ENCODE assay signal across 9 mouse cellular contexts in genomic region chr1:182983496-182984127, GRCm38 (mm10). TPM values are rescaled to one million over a fixed set of nuclear protein-coding genes. Genes with fewer than 3 reads are reported as not detected.
A peak's percentile ranks its signal among the peaks of the same experiment; 100 is the strongest.
DNase-seq lines count a peak whose midpoint lies in the region; ATAC-seq and TF ChIP-seq lines count a peak whose summit lies in the region.
"Had no signal": no experiment of that assay in that cellular context is flagged by ENCODE, and none has a peak within 500 bp of the region (broad histone marks: within the 10 kb centered on the region; RNA-seq: fewer than 3 reads in every experiment).

No protein-coding gene starts in this region.

- DNase-seq in cerebellum, adult 11-12 months, result peak; percentile 18
- DNase-seq in cerebellum, adult 2 months, result no peak
- peak; percentile 34 for DNase-seq in retina, postnatal 1 day
- DNase-seq in retina, embryonic 14.5 days (ENCODE audit: low spot score), result no peak
- DNase-seq in layer of hippocampus, postnatal 25 days (ENCODE audit: extremely low spot score in 1 of 2, low spot score in 1 of 2), result no peak
- DNase-seq in right cerebral cortex, postnatal 4 days, result no peak
- no peak for DNase-seq in spleen, postnatal 4 days (ENCODE audit: low spot score in 2 of 2)

- H3K9ac ChIP-seq in liver, embryonic 15.5 days, result no peak overlapping the region

- ATAC-seq in liver, embryonic 15.5 days (ENCODE audit: insufficient read depth), result no peak

- no peaks in the 10 kb centered on the region for H3K36me3 ChIP-seq in liver, embryonic 15.5 days (replicated peaks)

- H3K27ac ChIP-seq in cerebellum, adult 2 months (ENCODE audit: insufficient read depth, low read length), result no peak overlapping the region
- no peak overlapping the region for H3K27ac ChIP-seq in liver, embryonic 15.5 days (replicated peaks)

- H3K4me1 ChIP-seq in cerebellum, adult 2 months (ENCODE audit: control insufficient read depth, insufficient read depth, low read length), result peaks cover 3% of the 10 kb centered on the region; the same call in 1 of the 2 replicates
- H3K4me1 ChIP-seq in liver, embryonic 15.5 days (replicated peaks), result no peaks in the 10 kb centered on the region

- 53% methylated on average over 14 of the region's 14 CpGs for WGBS in cerebellum, adult 2 months
- WGBS in liver, embryonic 15.5 days (ENCODE audit: insufficient replicate concordance), result 36% methylated on average over 14 of the region's 14 CpGs

- no peak overlapping the region for H3K4me3 ChIP-seq in cerebellum, adult 2 months (replicated peaks; ENCODE audit: insufficient read depth, low read depth, low read length)
- no peak overlapping the region for H3K4me3 ChIP-seq in liver, embryonic 15.5 days (replicated peaks)

- no peaks in the 10 kb centered on the region for H3K27me3 ChIP-seq in cerebellum, adult 2 months (ENCODE audit: control insufficient read depth, insufficient read depth, low read length)
- H3K27me3 ChIP-seq in liver, embryonic 15.5 days, result no peaks in the 10 kb centered on the region

- H3K4me2 ChIP-seq in liver, embryonic 15.5 days, result peak overlapping the region; percentile 56

- no peaks in the 10 kb centered on the region for H3K9me3 ChIP-seq in liver, embryonic 15.5 days (replicated peaks)

- no peak for TF ChIP-seq CTCF in cerebellum, adult 2 months (IDR thresholded peaks at IDR 0.05; ENCODE audit: borderline replicate concordance, insufficient read depth, low read depth, low read length)

- TF ChIP-seq POLR2A in cerebellum, adult 2 months (IDR thresholded peaks at IDR 0.05; ENCODE audit: borderline replicate concordance, insufficient read depth, low read length), result no peak

RNA-seq across cellular contexts. Expression of gene Tlr5, which starts 29.0 kb away (rescaled TPM):
- polyA plus RNA-seq in cerebellum, adult 2 months (2012; rRNA removed), result 0.28 and 0.36 TPM in 2 replicates
- polyA plus RNA-seq in liver, embryonic 15.5 days (2015; fragmentation: Nextera tagmentation; extraction: Ambion mirVana), result 0.89 and 1.0 TPM in 2 replicates
- total RNA-seq in layer of hippocampus, postnatal 25 days (2021), result under 1 TPM; 0.44 to 0.66 TPM
- polyA plus RNA-seq: C2C12 had no signal

Comparison
In these comparisons a context has a peak if more than half of its experiments do, and no peak if none do; other contexts are left out.
1. DNase-seq: peak in cerebellum, adult 11-12 months (single experiment) and retina, postnatal 1 day (single experiment); none in cerebellum, adult 2 months (0 of 2), retina, embryonic 14.5 days (single experiment), layer of hippocampus, postnatal 25 days (0 of 2), right cerebral cortex, postnatal 4 days (single experiment) and spleen, postnatal 4 days (0 of 2).